Mouse (Mus musculus) kidney, adult 9 months (tissue): ENCODE results near the gene A730049H05Rik.

Experiments used
- DNase-seq: peaks from one replicate; pipeline ENCODE4 v3.0.0; 2022

A730049H05Rik gene

GRCm38 (mm10) chr6:92816311-92816751, at the start of gene A730049H05Rik:
Gene A730049H05Rik, plus strand, starts transcription at chr6:92816478.
- no peak for DNase-seq

- peak; percentile 57 for DNase-seq
These were observed 39.9 kb upstream of the A730049H05Rik start for GRCm38 (mm10) chr6:92776356-92776755.

GRCm38 (mm10) chr6:92779140-92779934, 36.9 kb upstream of the A730049H05Rik start:
- DNase-seq: peak; percentile 14

DNA sequence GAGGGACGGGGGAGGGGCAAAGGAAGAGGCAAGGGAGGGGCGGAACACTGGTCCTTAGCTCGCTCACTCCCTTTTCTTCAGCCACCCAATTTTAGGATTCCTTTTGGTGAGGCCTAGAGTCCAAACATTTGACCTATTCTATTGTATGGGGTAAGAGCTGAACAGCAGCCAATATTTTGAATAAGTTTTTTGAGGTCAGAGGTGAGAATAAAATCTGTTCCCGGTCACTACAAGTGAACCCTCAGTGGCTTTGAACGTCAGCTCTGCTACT, 36.4 kb upstream of the A730049H05Rik start:
- no peak for DNase-seq

DNA sequence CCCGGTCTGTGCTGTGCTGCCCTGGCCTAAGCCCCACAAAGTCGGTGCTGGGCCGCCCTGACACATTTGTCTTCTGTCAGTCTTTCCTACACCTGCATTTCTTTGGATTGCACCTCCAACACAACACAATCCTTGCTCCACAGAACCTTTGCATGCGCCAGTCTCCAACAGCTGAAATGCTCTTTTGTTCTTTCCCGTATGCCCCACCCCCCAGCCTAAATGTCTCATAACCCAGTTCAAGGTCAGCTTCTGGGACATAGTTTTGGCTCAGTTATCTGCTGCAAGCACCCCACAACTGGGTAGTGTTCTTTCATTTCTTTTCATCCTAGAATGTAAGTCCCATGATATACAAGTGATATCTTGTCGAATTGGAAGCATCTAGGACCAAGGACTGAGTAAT, 34.8 kb upstream of the A730049H05Rik start:
- no peak for DNase-seq

DNA sequence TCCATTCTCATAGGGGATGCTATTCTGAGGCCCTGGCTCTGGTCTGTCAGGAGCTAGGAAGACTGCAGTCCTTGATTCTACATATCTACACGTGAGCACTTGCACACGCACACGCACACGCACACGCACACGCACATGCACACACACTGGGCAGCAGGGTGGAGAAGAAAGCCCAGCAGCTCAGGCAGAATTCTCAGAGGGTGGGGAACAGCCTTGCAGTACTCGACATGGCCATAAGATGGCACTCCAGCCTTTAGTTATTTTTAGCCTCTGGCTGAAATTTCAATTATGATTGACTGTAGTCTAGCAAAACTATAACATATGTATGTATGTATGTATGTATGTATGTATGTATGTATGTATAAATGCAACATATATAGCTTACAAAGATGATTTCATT, 31.5 kb upstream of the A730049H05Rik start:
- DNase-seq: peak; percentile 59

- DNase-seq: no peak
These were observed 29.4 kb upstream of the A730049H05Rik start for GRCm38 (mm10) chr6:92786701-92787375.

- DNase-seq: peak; percentile 96
These were observed 28.9 kb upstream of the A730049H05Rik start for GRCm38 (mm10) chr6:92787376-92787712.

DNA sequence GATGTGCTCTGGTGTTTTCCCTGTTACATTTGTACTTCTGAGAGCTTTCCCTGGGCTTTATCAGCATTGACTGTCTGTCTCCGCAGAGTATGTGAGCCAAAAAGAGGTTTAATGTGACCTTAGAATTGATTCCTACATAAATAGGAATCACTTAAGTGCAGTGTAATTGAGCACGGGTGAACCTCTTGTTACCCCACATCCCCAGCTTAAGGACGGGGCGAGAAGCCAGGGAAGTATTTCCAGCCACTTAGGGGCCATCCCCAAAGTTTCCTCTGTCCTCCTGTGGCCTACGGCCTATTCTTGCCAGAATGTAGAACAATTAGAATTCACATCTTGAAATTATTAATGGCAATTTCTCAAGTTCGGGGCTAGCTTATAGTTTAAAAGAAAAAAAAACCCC, 22.5 kb upstream of the A730049H05Rik start:
- DNase-seq: no peak

DNA sequence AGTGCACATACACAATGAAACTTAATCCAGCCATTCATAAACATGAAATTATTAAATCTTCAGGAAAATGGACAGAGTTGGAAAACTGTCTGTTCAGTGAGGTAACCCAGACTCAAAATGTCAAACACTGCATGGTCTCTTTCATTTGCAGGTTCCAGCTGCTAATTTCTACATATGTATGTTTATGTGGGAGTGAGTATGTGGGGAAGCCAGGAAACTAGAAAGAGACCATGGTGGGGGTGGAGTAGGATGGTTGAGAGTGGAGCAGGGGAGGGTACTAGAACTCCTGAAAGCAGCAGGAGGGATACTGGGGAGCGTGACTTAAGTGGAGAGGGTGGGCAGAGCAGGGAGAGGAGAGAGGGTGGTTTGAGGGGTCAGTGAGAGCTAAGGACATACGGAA, 14.8 kb upstream of the A730049H05Rik start:
- no peak for DNase-seq

- DNase-seq: no peak
These were observed 13.9 kb upstream of the A730049H05Rik start for GRCm38 (mm10) chr6:92802421-92802820.

- DNase-seq: no peak
These were observed 13.1 kb upstream of the A730049H05Rik start for GRCm38 (mm10) chr6:92803213-92803612.

DNA sequence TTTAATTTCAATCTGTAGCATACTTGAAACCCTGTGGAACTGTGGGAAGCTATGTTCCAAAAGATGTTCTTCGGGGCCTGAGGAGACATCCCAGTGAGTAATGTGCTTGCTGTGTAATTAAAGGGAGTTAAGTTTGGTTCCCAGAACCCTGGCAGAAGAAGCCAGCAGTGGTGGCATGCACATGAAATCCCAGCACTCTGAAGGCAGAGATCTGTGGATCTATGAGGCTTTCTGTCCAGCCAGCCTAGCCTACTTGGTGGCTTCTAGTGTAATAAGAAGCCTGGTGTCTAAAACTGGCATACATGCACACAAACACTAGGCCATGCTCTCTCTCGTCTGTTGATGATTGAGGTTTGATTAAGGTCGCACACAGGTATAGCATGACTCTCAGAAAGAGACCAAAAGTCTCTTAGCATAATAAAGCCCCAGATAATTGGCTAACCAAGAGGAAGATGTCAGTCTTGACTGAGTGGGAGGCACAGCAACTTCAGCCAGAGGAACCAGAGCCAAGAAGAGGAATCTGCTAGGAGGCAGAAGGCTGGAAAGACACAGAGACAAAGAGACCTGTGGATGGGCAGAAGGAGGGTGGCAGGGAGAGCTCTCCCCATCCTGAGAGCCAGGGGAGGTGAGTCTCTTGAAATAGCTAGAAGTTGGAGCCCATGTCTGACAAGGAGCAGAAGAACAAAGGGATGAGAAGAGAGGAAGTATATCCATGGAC, 11.9 kb upstream of the A730049H05Rik start:
- no peak for DNase-seq

DNA sequence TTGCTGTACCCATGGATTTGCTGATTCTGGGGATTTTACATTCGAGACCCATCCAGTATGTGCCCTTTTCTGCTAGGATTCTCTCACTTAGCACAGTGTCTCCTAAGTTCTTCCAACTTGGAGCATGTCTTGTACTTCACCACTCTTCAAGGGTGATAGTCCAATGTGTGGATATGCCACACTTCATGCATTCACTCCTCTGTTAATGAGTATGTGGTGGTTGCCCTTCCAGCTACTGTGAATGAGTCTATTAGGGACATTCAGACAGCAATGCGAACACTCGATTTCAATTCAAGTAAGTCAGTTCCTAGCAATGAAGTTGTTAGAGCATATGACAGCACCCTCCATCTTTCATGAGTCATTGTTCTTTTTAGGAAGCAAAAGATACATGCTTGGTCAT, 6.5 kb upstream of the A730049H05Rik start:
- DNase-seq: peak; percentile 84

GRCm38 (mm10) chr6:92810628-92811027, 5.7 kb upstream of the A730049H05Rik start:
- DNase-seq: peak; percentile 56

DNA sequence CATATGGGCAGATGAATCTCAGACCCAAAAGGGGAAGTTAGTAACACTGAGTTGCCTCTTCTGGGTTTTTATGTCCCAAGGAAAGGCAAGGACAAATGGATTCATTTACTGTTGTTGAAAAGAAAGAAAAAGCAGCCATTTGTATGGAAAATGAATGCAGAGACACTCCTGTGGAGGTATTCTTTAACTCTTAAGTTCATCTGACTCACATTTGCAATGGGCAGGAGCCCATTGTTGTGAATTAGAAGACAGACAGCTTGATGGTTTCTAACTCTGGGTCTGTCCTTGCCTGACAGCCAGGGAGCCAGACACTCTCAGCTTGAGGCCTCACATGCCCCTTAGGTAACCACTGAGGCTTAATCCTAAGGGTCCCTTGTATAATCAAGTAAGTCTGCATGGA, 4.7 kb upstream of the A730049H05Rik start:
- no peak for DNase-seq

GRCm38 (mm10) chr6:92812702-92813370, 3.4 kb upstream of the A730049H05Rik start:
- DNase-seq: peak; percentile 56

- DNase-seq: no peak
These were observed 1.4 kb downstream of the A730049H05Rik start for GRCm38 (mm10) chr6:92817661-92818060.

- no peak for DNase-seq
These were observed 5.3 kb downstream of the A730049H05Rik start for GRCm38 (mm10) chr6:92821606-92822005.

DNA sequence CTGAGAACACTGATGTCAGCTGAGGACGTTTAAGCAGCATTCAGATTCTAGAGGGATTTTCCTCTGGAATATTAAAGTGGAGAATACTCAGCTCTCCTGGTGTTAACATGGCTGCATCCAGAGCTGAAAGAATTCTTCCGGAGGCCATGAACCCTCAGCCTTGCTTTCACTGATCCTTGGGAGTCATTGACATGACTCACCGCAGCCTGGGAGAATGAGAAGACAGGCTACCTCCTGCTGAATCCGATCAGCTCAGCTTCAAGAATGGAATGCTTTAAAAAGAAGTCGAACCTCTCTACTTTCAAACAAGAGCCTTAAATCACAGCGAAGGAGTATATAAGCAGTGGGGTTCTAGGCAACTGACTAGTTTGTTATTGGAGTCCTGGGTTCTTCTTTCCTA, 5.7 kb downstream of the A730049H05Rik start:
- no peak for DNase-seq

DNA sequence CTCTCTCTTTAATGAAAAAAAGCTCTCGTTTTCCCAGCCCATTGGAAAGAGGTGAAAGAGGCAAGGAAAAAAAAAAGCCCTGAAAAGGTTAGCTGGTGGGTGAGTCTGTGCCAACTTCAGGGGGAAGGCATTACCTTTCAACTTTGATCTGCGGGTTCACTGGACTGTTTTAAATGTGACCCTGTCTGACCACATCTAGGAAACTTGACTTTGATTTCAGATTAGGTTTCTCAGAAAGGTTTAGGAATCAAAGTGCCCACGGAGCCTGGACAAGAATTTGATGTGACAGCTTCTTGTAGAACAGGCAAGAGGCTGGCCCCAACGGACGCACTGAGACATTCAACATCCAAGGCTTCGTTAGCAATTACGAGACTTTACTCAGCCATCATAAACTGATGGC, 7.7 kb downstream of the A730049H05Rik start:
- DNase-seq: peak; percentile 75

- no peak for DNase-seq
These were observed 10.3 kb downstream of the A730049H05Rik start for GRCm38 (mm10) chr6:92826561-92826960.

GRCm38 (mm10) chr6:92827360-92827759, 11.1 kb downstream of the A730049H05Rik start:
- no peak for DNase-seq
